Mouse (Mus musculus): Measurements from ENCODE around the gene B4galnt3. TPM values are rescaled to one million over a fixed set of nuclear protein-coding genes. Genes with fewer than 3 reads are reported as not detected.
A peak's percentile ranks its signal among the peaks of the same experiment; 100 is the strongest.

B4galnt3 gene
- polyA plus RNA-seq (2014; fragmentation: Nextera tagmentation; extraction: Ambion mirVana), result not detected in 2 replicates

- H3K36me3 ChIP-seq (ENCODE audit: control insufficient read depth, insufficient read depth, low read length), result no peaks in the 10 kb centered on the region
- H3K9me3 ChIP-seq (ENCODE audit: control insufficient read depth, low read length), result no peaks in the 10 kb centered on the region
- no peak within 1 kb of the TSS for H3K27ac ChIP-seq (ENCODE audit: low read depth, low read length)
- peak within 1 kb of the TSS; percentile 73 for H3K4me3 ChIP-seq (ENCODE audit: low read depth, low read length)
- ATAC-seq (ENCODE audit: low FRiP score) (peak; percentile 70), DNase-seq (ENCODE audit: low spot score) (peak; percentile 68)
- no peaks in the 10 kb centered on the region for H3K4me1 ChIP-seq (replicated peaks; ENCODE audit: control insufficient read depth, insufficient read depth, low read length)
- peaks cover 19% of the 10 kb centered on the region for H3K27me3 ChIP-seq (ENCODE audit: control insufficient read depth, insufficient read depth, low read length)
- under 1% methylated on average over 70 of the region's 79 CpGs for WGBS
- H3K9ac ChIP-seq (ENCODE audit: low read depth, low read length), result peak within 1 kb of the TSS; percentile 52
- peak within 1 kb of the TSS; percentile 99 for H3K4me2 ChIP-seq (replicated peaks; ENCODE audit: low read depth, low read length)
Measured at GRCm38 (mm10) chr6:120294056-120294784, at the start of gene B4galnt3, which contains the start of gene D330020A13Rik. TSS of gene B4galnt3 (minus strand) at chr6:120294559. TSS of gene D330020A13Rik (plus strand) at chr6:120294364.

- Histone ChIP-seq H3K36me3 (ENCODE audit: control insufficient read depth, insufficient read depth, low read length) (peaks cover 2% of the 10 kb centered on the region; the same call in 1 of the 2 replicates), H3K4me3 (ENCODE audit: low read depth, low read length) (no peak overlapping the region), H3K27ac (ENCODE audit: low read depth, low read length) (no peak overlapping the region), H3K9ac (ENCODE audit: low read depth, low read length) (no peak overlapping the region), H3K4me2 (replicated peaks; ENCODE audit: low read depth, low read length) (no peak overlapping the region), H3K4me1 (replicated peaks; ENCODE audit: control insufficient read depth, insufficient read depth, low read length) (no peaks in the 10 kb centered on the region), H3K27me3 (ENCODE audit: control insufficient read depth, insufficient read depth, low read length) (no peaks in the 10 kb centered on the region), H3K9me3 (ENCODE audit: control insufficient read depth, low read length) (no peaks in the 10 kb centered on the region)
- 85% methylated on average over 1 of the region's 1 CpGs for WGBS
- DNase-seq (ENCODE audit: low spot score), result no peak
- ATAC-seq (ENCODE audit: low FRiP score), result no peak
Measured at GRCm38 (mm10) chr6:120343992-120344391, 49.6 kb upstream of the B4galnt3 start.

GRCm38 (mm10) chr6:120332351-120332750 lies 38.0 kb upstream of the B4galnt3 start:
- Histone ChIP-seq H3K4me1 (replicated peaks; ENCODE audit: control insufficient read depth, insufficient read depth, low read length) (no peaks in the 10 kb centered on the region), H3K9ac (ENCODE audit: low read depth, low read length) (no peak overlapping the region), H3K4me3 (ENCODE audit: low read depth, low read length) (no peak overlapping the region), H3K9me3 (ENCODE audit: control insufficient read depth, low read length) (no peaks in the 10 kb centered on the region), H3K27ac (ENCODE audit: low read depth, low read length) (no peak overlapping the region), H3K4me2 (replicated peaks; ENCODE audit: low read depth, low read length) (no peak overlapping the region), H3K27me3 (ENCODE audit: control insufficient read depth, insufficient read depth, low read length) (no peaks in the 10 kb centered on the region), H3K36me3 (ENCODE audit: control insufficient read depth, insufficient read depth, low read length) (peaks cover 3% of the 10 kb centered on the region; the same call in 1 of the 2 replicates)
- DNase-seq (ENCODE audit: low spot score) (no peak), ATAC-seq (ENCODE audit: low FRiP score) (no peak)
- WGBS, result 83% methylated on average over 2 of the region's 2 CpGs

GRCm38 (mm10) chr6:120324295-120324927 lies 30.1 kb upstream of the B4galnt3 start:
- Histone ChIP-seq H3K27me3 (ENCODE audit: control insufficient read depth, insufficient read depth, low read length) (no peaks in the 10 kb centered on the region), H3K9ac (ENCODE audit: low read depth, low read length) (no peak overlapping the region), H3K9me3 (ENCODE audit: control insufficient read depth, low read length) (no peaks in the 10 kb centered on the region), H3K4me3 (ENCODE audit: low read depth, low read length) (no peak overlapping the region), H3K36me3 (ENCODE audit: control insufficient read depth, insufficient read depth, low read length) (no peaks in the 10 kb centered on the region), H3K4me2 (replicated peaks; ENCODE audit: low read depth, low read length) (no peak overlapping the region), H3K27ac (ENCODE audit: low read depth, low read length) (no peak overlapping the region), H3K4me1 (replicated peaks; ENCODE audit: control insufficient read depth, insufficient read depth, low read length) (no peaks in the 10 kb centered on the region)
- ATAC-seq (ENCODE audit: low FRiP score) (no peak), DNase-seq (ENCODE audit: low spot score) (peak; percentile 84)
- WGBS, result 32% methylated on average over 6 of the region's 6 CpGs

- H3K27ac ChIP-seq (ENCODE audit: low read depth, low read length), result no peak overlapping the region
- H3K4me2 ChIP-seq (replicated peaks; ENCODE audit: low read depth, low read length), result no peak overlapping the region
- H3K36me3 ChIP-seq (ENCODE audit: control insufficient read depth, insufficient read depth, low read length), result no peaks in the 10 kb centered on the region
- no peak for ATAC-seq (ENCODE audit: low FRiP score)
- WGBS, result 69% methylated on average over 2 of the region's 2 CpGs
- no peaks in the 10 kb centered on the region for H3K9me3 ChIP-seq (ENCODE audit: control insufficient read depth, low read length)
- H3K4me1 ChIP-seq (replicated peaks; ENCODE audit: control insufficient read depth, insufficient read depth, low read length), result no peaks in the 10 kb centered on the region
- H3K27me3 ChIP-seq (ENCODE audit: control insufficient read depth, insufficient read depth, low read length), result no peaks in the 10 kb centered on the region
- no peak overlapping the region for H3K9ac ChIP-seq (ENCODE audit: low read depth, low read length)
- DNase-seq (ENCODE audit: low spot score), result no peak
- H3K4me3 ChIP-seq (ENCODE audit: low read depth, low read length), result no peak overlapping the region
Measured at GRCm38 (mm10) chr6:120320369-120320768, 26.0 kb upstream of the B4galnt3 start.

- Histone ChIP-seq H3K9ac (ENCODE audit: low read depth, low read length) (no peak overlapping the region), H3K27me3 (ENCODE audit: control insufficient read depth, insufficient read depth, low read length) (no peaks in the 10 kb centered on the region), H3K36me3 (ENCODE audit: control insufficient read depth, insufficient read depth, low read length) (no peaks in the 10 kb centered on the region), H3K4me3 (ENCODE audit: low read depth, low read length) (no peak overlapping the region), H3K4me1 (replicated peaks; ENCODE audit: control insufficient read depth, insufficient read depth, low read length) (no peaks in the 10 kb centered on the region), H3K27ac (ENCODE audit: low read depth, low read length) (no peak overlapping the region), H3K9me3 (ENCODE audit: control insufficient read depth, low read length) (no peaks in the 10 kb centered on the region), H3K4me2 (replicated peaks; ENCODE audit: low read depth, low read length) (no peak overlapping the region)
- ATAC-seq (ENCODE audit: low FRiP score) (no peak), DNase-seq (ENCODE audit: low spot score) (no peak)
- 92% methylated on average over 9 of the region's 9 CpGs for WGBS
Measured at GRCm38 (mm10) chr6:120319129-120319528, 24.8 kb upstream of the B4galnt3 start.

GRCm38 (mm10) chr6:120318303-120318940 lies 24.1 kb upstream of the B4galnt3 start:
- no peak for ATAC-seq (ENCODE audit: low FRiP score)
- no peaks in the 10 kb centered on the region for H3K27me3 ChIP-seq (ENCODE audit: control insufficient read depth, insufficient read depth, low read length)
- whole genome bisulfite sequencing, result 75% methylated on average over 11 of the region's 11 CpGs

GRCm38 (mm10) chr6:120312443-120312842 lies 18.1 kb upstream of the B4galnt3 start:
- Histone ChIP-seq H3K4me2 (replicated peaks; ENCODE audit: low read depth, low read length) (no peak overlapping the region), H3K36me3 (ENCODE audit: control insufficient read depth, insufficient read depth, low read length) (no peaks in the 10 kb centered on the region), H3K27me3 (ENCODE audit: control insufficient read depth, insufficient read depth, low read length) (no peaks in the 10 kb centered on the region), H3K27ac (ENCODE audit: low read depth, low read length) (no peak overlapping the region), H3K9me3 (ENCODE audit: control insufficient read depth, low read length) (no peaks in the 10 kb centered on the region), H3K4me1 (replicated peaks; ENCODE audit: control insufficient read depth, insufficient read depth, low read length) (no peaks in the 10 kb centered on the region), H3K4me3 (ENCODE audit: low read depth, low read length) (no peak overlapping the region), H3K9ac (ENCODE audit: low read depth, low read length) (no peak overlapping the region)
- DNase-seq (ENCODE audit: low spot score) (no peak), ATAC-seq (ENCODE audit: low FRiP score) (no peak)
- 82% methylated on average over 5 of the region's 5 CpGs for whole genome bisulfite sequencing

More at GRCm38 (mm10) chr6:120318303-120318940, 24.1 kb upstream of the B4galnt3 start:
- Histone ChIP-seq H3K9ac (ENCODE audit: low read depth, low read length) (no peak overlapping the region), H3K9me3 (ENCODE audit: control insufficient read depth, low read length) (no peaks in the 10 kb centered on the region), H3K36me3 (ENCODE audit: control insufficient read depth, insufficient read depth, low read length) (no peaks in the 10 kb centered on the region), H3K4me2 (replicated peaks; ENCODE audit: low read depth, low read length) (no peak overlapping the region), H3K27ac (ENCODE audit: low read depth, low read length) (no peak overlapping the region), H3K4me3 (ENCODE audit: low read depth, low read length) (no peak overlapping the region), H3K4me1 (replicated peaks; ENCODE audit: control insufficient read depth, insufficient read depth, low read length) (no peaks in the 10 kb centered on the region)
- no peak for DNase-seq (ENCODE audit: low spot score)
